Mouse (Mus musculus): ENCODE results near the gene BC048679.

DNA sequence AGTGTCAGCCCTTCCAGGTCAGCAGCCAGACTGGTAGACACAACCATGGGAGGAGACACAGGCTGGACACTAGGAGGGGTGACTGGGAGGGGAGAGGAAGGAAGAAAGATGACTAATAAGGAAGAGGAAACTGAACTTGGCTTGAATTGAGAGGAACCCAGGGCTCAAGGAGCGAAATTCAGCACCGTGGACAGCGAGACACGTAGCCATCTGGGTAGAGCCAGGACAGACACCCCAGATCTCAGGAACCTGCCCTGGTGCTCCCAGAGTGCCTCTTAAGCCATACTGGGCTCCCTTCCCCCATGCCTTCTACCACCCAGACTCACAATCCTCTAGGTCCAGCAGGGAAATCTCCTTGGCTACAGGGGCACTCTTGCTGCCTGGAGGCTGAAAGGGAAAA is 34.0 kb downstream of the BC048679 start:
- TF ChIP-seq POLR2A (IDR thresholded peaks at IDR 0.05; ENCODE audit: insufficient read depth, low read depth, low read length): no peak
- no peak for TF ChIP-seq CTCF (IDR thresholded peaks at IDR 0.05; ENCODE audit: insufficient read depth, low read depth, low read length)

Measured in olfactory bulb, adult 2 months (tissue).